Mouse (Mus musculus) bone marrow macrophage, adult 2 months (primary cell): ENCODE results near the gene Ak3. TPM values are rescaled to one million over a fixed set of nuclear protein-coding genes. Genes with fewer than 3 reads are reported as not detected.

Source experiments
- H3K27ac ChIP-seq: 2 replicates; pipeline ENCODE4 v1.5.1; 2012; ENCODE audit warnings: low read depth, low read length; ENCODE audit not compliant: insufficient read depth
- H3K4me1 ChIP-seq: 2 replicates; pipeline ENCODE4 v1.6.1; 2012; ENCODE audit warnings: low read length; ENCODE audit not compliant: control insufficient read depth, insufficient read depth
- H3K4me3 ChIP-seq: 2 replicates; pipeline ENCODE4 v1.5.1; 2012; ENCODE audit warnings: mild to moderate bottlenecking, low read length, moderate library complexity; ENCODE audit not compliant: insufficient read depth
- CTCF ChIP-seq: IDR thresholded peaks from 2 replicates; pipeline ENCODE4 v1.5.1; 2012; ENCODE audit warnings: low read depth, mild to moderate bottlenecking, low read length, moderate library complexity
- POLR2A ChIP-seq: IDR thresholded peaks from 2 replicates; pipeline ENCODE4 v1.6.1; 2012; ENCODE audit warnings: mild to moderate bottlenecking, low read depth, low read length, borderline replicate concordance
- polyA plus RNA-seq: library from polyadenylated mRNA; stranded (reverse); fragments of >200 nt; gene quantifications from 2 replicates; pipeline ENCODE4 v1.2.4, GENCODE M21; 2012; ENCODE audit not compliant: missing spikeins, insufficient read depth, insufficient read length

The Ak3 gene
- polyA plus RNA-seq, 1 experiment: 42.8 TPM

DNA sequence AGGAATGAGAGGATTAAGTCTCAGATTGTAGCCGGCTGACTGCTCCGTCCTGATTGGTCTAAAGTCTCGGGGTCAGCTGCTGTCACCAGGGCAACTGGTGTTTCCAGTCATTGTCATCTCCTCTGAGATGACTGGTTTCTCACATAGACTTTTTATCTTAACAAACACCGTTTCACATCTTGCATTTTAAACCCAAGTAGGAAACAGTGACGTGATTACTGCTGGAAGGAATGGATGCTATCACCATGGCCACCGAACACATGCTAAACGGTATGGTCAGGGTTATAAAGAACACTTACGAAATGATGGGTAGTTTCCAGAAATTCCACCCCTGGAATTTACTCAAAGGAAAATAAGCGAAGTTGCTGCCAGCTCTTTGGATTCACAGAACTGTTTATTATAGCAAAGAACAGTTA, 3.4 kb downstream of the Ak3 start:
- TF ChIP-seq POLR2A: no peak
- TF ChIP-seq CTCF: no peak
- Histone ChIP-seq H3K27ac (no peak overlapping the region), H3K4me3 (no peak overlapping the region), H3K4me1 (peaks cover 5% of the 10 kb centered on the region; the same call in 1 of the 2 replicates)

DNA sequence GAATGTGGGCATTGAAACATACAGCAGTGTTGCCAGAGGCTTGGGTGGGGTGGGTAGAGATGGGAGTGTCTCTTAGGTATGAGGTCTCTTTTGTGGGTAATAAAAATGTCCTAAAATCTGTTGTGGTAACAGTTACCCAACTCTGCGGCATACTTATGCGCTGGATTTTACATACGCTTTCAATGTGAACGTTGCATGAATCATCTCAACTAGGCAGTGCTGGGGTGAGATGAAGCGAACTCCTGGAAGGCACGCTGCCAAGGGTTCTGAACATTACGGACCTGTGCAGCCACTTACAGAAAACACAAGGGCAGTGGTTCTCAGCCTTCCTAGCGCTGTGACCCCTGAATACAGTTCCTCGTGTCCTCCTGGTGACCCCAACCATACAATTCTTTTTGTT, 5.1 kb downstream of the Ak3 start:
- peaks cover 3% of the 10 kb centered on the region; the same call in 1 of the 2 replicates for H3K4me1 ChIP-seq
- no peak overlapping the region for H3K27ac ChIP-seq
- TF ChIP-seq CTCF (no peak), POLR2A (no peak)
- H3K4me3 ChIP-seq: no peak overlapping the region

DNA sequence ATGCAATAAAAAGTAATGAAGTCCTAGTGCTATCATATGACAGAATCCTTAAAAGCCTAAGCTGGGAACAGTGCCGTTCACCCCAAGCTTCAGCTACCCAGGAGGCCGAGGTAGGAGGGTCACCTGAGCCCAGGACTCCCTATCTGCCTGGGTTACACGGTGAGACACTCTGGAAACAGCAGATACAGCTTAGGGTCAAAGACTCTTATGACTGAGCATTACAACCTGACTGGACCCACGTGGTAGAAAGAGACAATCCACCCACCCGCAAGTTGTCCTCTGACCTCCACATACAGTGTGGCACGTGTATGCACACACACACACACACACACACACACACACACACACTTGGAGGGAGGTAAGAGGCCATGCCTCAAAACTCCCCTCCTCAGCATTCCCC, 5.6 kb downstream of the Ak3 start:
- TF ChIP-seq POLR2A (no peak), CTCF (no peak)
- Histone ChIP-seq H3K4me3 (no peak overlapping the region), H3K4me1 (peaks cover 3% of the 10 kb centered on the region; the same call in 1 of the 2 replicates), H3K27ac (no peak overlapping the region)

DNA sequence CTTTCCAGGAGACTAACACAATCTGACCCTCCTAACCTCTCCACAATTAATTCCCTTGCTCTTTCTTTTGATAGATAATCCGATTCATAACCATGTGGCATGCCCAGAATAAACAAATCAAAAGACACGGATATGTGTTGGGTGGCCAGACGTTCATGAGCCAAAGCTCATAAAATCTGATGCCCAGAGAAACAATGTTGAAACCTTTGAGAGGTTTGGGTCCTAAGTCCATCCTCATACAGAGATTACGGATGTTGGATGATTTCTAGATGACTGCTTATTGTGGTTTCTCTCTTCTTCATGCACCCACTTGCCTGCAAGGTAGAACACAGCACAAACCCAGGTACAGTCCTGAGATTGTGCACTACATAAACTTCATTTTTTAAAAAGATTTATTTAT, 7.6 kb downstream of the Ak3 start:
- TF ChIP-seq CTCF (no peak), POLR2A (no peak)
- Histone ChIP-seq H3K4me3 (no peak overlapping the region), H3K4me1 (no peaks in the 10 kb centered on the region), H3K27ac (no peak overlapping the region)

DNA sequence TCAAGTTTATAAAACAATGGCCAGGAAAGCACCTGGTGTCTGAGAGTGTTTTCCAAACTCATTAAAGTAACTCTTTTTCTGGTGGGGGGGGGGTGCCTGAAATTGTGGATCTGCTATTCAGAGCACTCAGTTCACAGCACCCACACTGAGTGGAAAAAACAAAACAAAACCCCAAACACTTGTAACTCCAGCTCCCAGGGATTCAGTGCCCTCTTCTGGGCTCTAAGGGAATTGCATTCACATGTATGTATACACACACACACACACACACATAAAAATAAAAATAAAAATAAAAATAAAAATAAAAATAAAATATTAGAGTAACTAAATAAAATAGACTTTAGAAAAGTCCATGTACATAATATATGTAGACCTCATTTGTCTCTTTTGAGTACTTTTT, 8.4 kb downstream of the Ak3 start:
- H3K27ac ChIP-seq: no peak overlapping the region
- no peaks in the 10 kb centered on the region for H3K4me1 ChIP-seq
- H3K4me3 ChIP-seq: no peak overlapping the region
- no peak for TF ChIP-seq POLR2A
- no peak for TF ChIP-seq CTCF

DNA sequence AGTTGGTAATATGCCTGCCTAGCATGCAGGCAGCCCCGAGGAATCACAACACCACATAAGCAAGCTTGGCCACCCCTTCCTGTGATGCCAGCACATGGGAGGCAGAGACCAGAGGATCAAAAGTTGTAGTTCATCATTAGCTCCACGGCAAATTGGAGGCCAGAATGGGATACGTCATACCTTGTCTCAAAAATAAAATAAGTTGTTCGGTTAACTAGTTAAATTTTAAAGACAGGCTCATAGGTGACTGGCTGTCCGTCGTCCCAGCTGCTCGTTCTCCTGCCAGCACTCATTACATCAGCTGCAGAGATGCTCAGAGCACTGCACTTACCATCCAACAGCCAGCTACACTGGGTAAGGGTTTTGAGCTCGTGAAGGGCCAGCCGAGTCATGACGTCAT, 10.2 kb downstream of the Ak3 start:
- Histone ChIP-seq H3K4me1 (no peaks in the 10 kb centered on the region), H3K4me3 (no peak overlapping the region), H3K27ac (no peak overlapping the region)
- TF ChIP-seq POLR2A (no peak), CTCF (no peak)

DNA sequence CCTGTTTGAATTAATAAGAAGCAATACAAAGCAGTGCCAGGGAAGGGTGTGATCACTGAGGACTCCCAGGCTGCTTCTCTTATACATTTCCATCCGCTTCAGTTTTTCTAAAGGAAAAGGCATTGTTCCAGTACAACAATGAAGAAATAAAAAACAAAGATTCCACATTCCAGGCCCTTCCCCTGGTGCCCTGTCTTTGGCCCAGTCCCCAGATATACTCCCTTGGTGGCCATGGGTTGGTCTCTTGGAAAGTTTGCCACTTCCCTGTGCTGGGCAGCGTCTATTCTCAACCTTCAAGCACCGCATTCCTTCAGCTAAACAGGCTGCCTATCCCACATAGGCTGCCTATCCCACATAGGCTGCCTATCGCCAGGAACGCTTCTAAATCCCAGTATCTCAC, 10.7 kb downstream of the Ak3 start:
- TF ChIP-seq POLR2A (no peak), CTCF (no peak)
- H3K4me1 ChIP-seq: no peaks in the 10 kb centered on the region
- H3K27ac ChIP-seq: no peak overlapping the region
- no peak overlapping the region for H3K4me3 ChIP-seq

DNA sequence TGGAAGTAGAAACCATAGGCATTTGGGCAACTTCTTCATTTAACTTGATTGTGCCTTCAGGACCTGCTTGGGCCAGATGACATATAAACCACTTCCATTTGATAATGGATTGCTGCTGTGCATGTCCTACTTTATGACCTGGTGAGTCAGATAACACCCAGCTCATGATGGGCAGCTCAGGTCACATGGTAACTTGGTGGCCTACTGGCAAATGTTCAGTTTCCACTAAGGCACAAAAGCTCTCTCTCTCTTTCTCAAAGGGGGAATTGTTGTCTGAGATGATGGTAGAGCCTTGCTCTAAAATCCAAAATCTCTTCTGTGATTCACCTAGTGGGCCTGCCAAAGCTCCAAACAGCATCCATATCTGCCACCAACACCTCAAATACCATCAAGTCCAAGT, 15.1 kb downstream of the Ak3 start:
- H3K4me1 ChIP-seq: no peaks in the 10 kb centered on the region
- TF ChIP-seq POLR2A (no peak), CTCF (no peak)
- no peak overlapping the region for H3K27ac ChIP-seq
- no peak overlapping the region for H3K4me3 ChIP-seq

GRCm38 (mm10) chr19:29031788-29032187, 16.0 kb downstream of the Ak3 start:
- no peak for TF ChIP-seq CTCF
- no peak for TF ChIP-seq POLR2A
- Histone ChIP-seq H3K27ac (no peak overlapping the region), H3K4me3 (no peak overlapping the region), H3K4me1 (no peaks in the 10 kb centered on the region)

- Histone ChIP-seq H3K4me3 (no peak overlapping the region), H3K4me1 (no peaks in the 10 kb centered on the region), H3K27ac (no peak overlapping the region)
- TF ChIP-seq POLR2A (no peak), CTCF (no peak)
Measured at GRCm38 (mm10) chr19:29024391-29024947, 23.3 kb downstream of the Ak3 start.
